Mouse (Mus musculus): ENCODE measurements around the gene B3gnt6.

DNA sequence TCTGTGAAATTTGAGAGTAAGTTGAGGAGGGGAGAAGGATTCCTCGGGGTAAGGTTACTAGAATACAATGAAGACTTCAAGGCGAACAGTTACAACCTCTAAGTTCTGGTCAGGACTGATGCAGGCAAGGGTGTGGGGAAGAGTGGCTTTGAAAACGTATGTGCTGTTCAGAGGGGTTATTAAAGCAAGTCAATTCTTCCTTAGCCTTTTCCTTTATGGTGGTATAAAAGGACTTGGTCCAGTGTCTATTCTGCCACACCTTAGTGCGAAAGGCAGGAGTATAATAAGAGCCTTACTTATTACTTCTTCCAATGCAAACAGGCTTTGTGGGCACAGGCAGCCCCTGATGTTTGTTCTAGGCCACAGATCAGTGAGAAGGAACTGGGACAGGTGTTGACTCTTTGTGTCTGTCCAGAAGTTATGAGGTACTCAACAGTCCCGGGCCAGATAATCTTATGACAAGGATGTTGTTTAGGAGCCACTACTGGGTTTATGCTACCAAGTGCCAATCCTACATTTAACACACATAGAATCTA lies 2.3 kb upstream of the B3gnt6 start:
- TF ChIP-seq CTCF (IDR thresholded peaks at IDR 0.05; ENCODE audit: low read depth) (no peak), EP300 (optimal IDR thresholded peaks at IDR 0.05) (no peak)

Data from stomach, postnatal 0 days (tissue).